Mouse (Mus musculus): Measurements from ENCODE around the gene Cdk12. TPM values are rescaled to one million over a fixed set of nuclear protein-coding genes. Genes with fewer than 3 reads are reported as not detected.
A peak's percentile ranks its signal among the peaks of the same experiment; 100 is the strongest.

Cdk12 gene
- total RNA-seq, 1 experiment = 68.8 TPM

- H3K27ac ChIP-seq (ENCODE audit: insufficient read depth, low read depth, low read length, poor library complexity, severe bottlenecking) = no peak overlapping the region
- H3K36me3 ChIP-seq (ENCODE audit: control insufficient read depth, insufficient read depth, low read length, poor library complexity, severe bottlenecking) = no peaks in the 10 kb centered on the region
- H3K9me3 ChIP-seq (ENCODE audit: control insufficient read depth, insufficient read depth, low read depth, low read length) = no peaks in the 10 kb centered on the region
- in situ Hi-C loops (cut with MboI; ENCODE audit: low sequenced_read_pairs in 2 of 2, unreplicated experiment in 2 of 2) = no loop called here
- H3K9ac ChIP-seq (ENCODE audit: insufficient read depth, low read depth, low read length, poor library complexity, severe bottlenecking) = peak overlapping the region; percentile 0; the same call in 1 of the 2 replicates
- TF ChIP-seq MAFK (IDR thresholded peaks at IDR 0.05; ENCODE audit: insufficient read depth, low read depth, low read length) (no peak), CHD2 (IDR thresholded peaks at IDR 0.05; ENCODE audit: low read depth, low read length) (no peak), HCFC1 (IDR thresholded peaks at IDR 0.05; ENCODE audit: borderline replicate concordance, insufficient read depth, low read length) (no peak), ZC3H11A (IDR thresholded peaks at IDR 0.05; ENCODE audit: borderline replicate concordance, low read depth, low read length) (no peak), ZNF384 (IDR thresholded peaks at IDR 0.05; ENCODE audit: low read depth, low read length) (no peak)
- no peak for DNase-seq (ENCODE audit: low read depth, low spot score)
- H3K4me3 ChIP-seq (ENCODE audit: insufficient read depth in 1 of 2, low read depth in 1 of 2, low read length in 2 of 2, poor library complexity in 1 of 2, severe bottlenecking in 1 of 2) = peak overlapping the region; percentile 47 to 56; a peak in 3 of 4 replicates
- H3K4me1 ChIP-seq (ENCODE audit: control insufficient read depth in 2 of 2, insufficient read depth in 2 of 2, low read length in 2 of 2, poor library complexity in 1 of 2) = peaks cover 0 to 4% of the 10 kb centered on the region in 2 experiments; a peak in 1 of 4 replicates
These were observed 124.5 kb downstream of the Cdk12 start for GRCm38 (mm10) chr11:98327136-98328030.

GRCm38 (mm10) chr11:98328031-98328370, 125.1 kb downstream of the Cdk12 start:
- H3K4me1 ChIP-seq (ENCODE audit: control insufficient read depth in 2 of 2, insufficient read depth in 2 of 2, low read length in 2 of 2, poor library complexity in 1 of 2) = peaks cover 0 to 4% of the 10 kb centered on the region in 2 experiments; a peak in 1 of 4 replicates
- H3K27ac ChIP-seq (ENCODE audit: insufficient read depth, low read depth, low read length, poor library complexity, severe bottlenecking) = no peak overlapping the region
- H3K9me3 ChIP-seq (ENCODE audit: control insufficient read depth, insufficient read depth, low read depth, low read length) = no peaks in the 10 kb centered on the region
- TF ChIP-seq CHD2 (IDR thresholded peaks at IDR 0.05; ENCODE audit: low read depth, low read length) (no peak), HCFC1 (IDR thresholded peaks at IDR 0.05; ENCODE audit: borderline replicate concordance, insufficient read depth, low read length) (no peak), ZNF384 (IDR thresholded peaks at IDR 0.05; ENCODE audit: low read depth, low read length) (no peak), ZC3H11A (IDR thresholded peaks at IDR 0.05; ENCODE audit: borderline replicate concordance, low read depth, low read length) (no peak), MAFK (IDR thresholded peaks at IDR 0.05; ENCODE audit: insufficient read depth, low read depth, low read length) (no peak)
- no peaks in the 10 kb centered on the region for H3K36me3 ChIP-seq (ENCODE audit: control insufficient read depth, insufficient read depth, low read length, poor library complexity, severe bottlenecking)
- H3K4me3 ChIP-seq (ENCODE audit: insufficient read depth in 1 of 2, low read depth in 1 of 2, low read length in 2 of 2, poor library complexity in 1 of 2, severe bottlenecking in 1 of 2) = peak overlapping the region; percentile 47 to 56; a peak in 2 of 4 replicates
- H3K9ac ChIP-seq (ENCODE audit: insufficient read depth, low read depth, low read length, poor library complexity, severe bottlenecking) = no peak overlapping the region
- in situ Hi-C loops (cut with MboI; ENCODE audit: low sequenced_read_pairs in 2 of 2, unreplicated experiment in 2 of 2) = no loop called here
- no peak for DNase-seq (ENCODE audit: low read depth, low spot score)

Other genes starting within 250 kb of the Cdk12 start
- gene Plxdc1, start 216.6 kb upstream of the Cdk12 start, total RNA-seq (2012; rRNA removed) = 2.5 and 4.3 TPM in 2 replicates
- 2.9 and 4.4 TPM in 2 replicates for gene Arl5c, start 206.9 kb upstream of the Cdk12 start, total RNA-seq (2012; rRNA removed)
- 6.2 and 12.0 TPM in 2 replicates for gene Cacnb1, start 180.0 kb upstream of the Cdk12 start, total RNA-seq (2012; rRNA removed)
- gene Rpl19, start 176.3 kb upstream of the Cdk12 start, total RNA-seq (2012; rRNA removed) = 3,222 and 3,264 TPM in 2 replicates
- 2.1 and 3.8 TPM in 2 replicates for gene Stac2, start 149.6 kb upstream of the Cdk12 start, total RNA-seq (2012; rRNA removed)
- 9.7 and 15.0 TPM in 2 replicates for gene Fbxl20, start 52.7 kb upstream of the Cdk12 start, total RNA-seq (2012; rRNA removed)
- gene Med1, start 9.8 kb upstream of the Cdk12 start, total RNA-seq (2012; rRNA removed) = 23.5 and 27.9 TPM in 2 replicates
- gene Neurod2, start 126.6 kb downstream of the Cdk12 start, total RNA-seq (2012; rRNA removed) = not detected in 2 replicates
- 0.22 and 0.79 TPM in 2 replicates for gene Ppp1r1b, start 145.3 kb downstream of the Cdk12 start, total RNA-seq (2012; rRNA removed)
- 40.2 and 59.8 TPM in 2 replicates for gene Stard3, start 155.3 kb downstream of the Cdk12 start, total RNA-seq (2012; rRNA removed)
- gene Tcap, start 180.8 kb downstream of the Cdk12 start, total RNA-seq (2012; rRNA removed) = 0.26 and 0.45 TPM in 2 replicates
- gene Pnmt, start 183.4 kb downstream of the Cdk12 start, total RNA-seq (2012; rRNA removed) = 0.36 TPM in 1 of 2 replicates, not detected in the other
- gene Pgap3, start 197.4 kb downstream of the Cdk12 start, total RNA-seq (2012; rRNA removed) = 7.4 and 10.2 TPM in 2 replicates
- 13.2 and 24.4 TPM in 2 replicates for gene Erbb2, start 209.4 kb downstream of the Cdk12 start, total RNA-seq (2012; rRNA removed)
- 34.6 and 52.5 TPM in 2 replicates for gene Mien1, start 235.9 kb downstream of the Cdk12 start, total RNA-seq (2012; rRNA removed)
- 12.1 and 18.9 TPM in 2 replicates for gene Grb7, start 243.3 kb downstream of the Cdk12 start, total RNA-seq (2012; rRNA removed)

All from ES-E14 (cell line).